ENCODE assay signal across 22 mouse cellular contexts in the genomic region with DNA sequence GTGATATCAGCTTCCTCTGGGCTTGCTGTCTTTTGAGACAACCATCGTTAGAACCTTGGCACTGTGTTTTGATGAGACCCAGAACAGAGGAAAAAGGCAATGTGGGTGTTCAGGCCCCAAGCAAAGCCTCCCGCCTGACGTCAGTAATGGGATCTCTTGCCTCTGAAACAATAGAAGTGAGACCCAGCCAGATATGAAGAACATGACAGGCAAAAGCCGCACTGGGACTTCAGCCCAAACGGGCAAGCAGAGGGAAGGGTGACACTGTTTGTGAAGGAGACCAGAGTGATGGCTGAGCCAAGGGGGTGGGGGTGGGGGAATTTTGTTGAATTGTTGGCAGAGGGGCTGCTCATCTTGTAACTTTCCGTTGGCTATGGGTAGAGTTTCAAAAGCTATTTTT. TPM values are rescaled to one million over a fixed set of nuclear protein-coding genes. Genes with fewer than 3 reads are reported as not detected.
DNase-seq lines count a peak whose midpoint lies in the region; ATAC-seq and TF ChIP-seq lines count a peak whose summit lies in the region.
"Had no signal": no experiment of that assay in that cellular context is flagged by ENCODE, and none has a peak within 500 bp of the region (broad histone marks: within the 10 kb centered on the region; RNA-seq: fewer than 3 reads in every experiment).

No protein-coding gene starts in this region.

- H3K9me3 ChIP-seq in heart, embryonic 15.5 days (replicated peaks) = no peaks in the 10 kb centered on the region
- H3K9me3 ChIP-seq in lung, embryonic 14.5 days (ENCODE audit: low read depth, low read length) = no peaks in the 10 kb centered on the region
- H3K9me3 ChIP-seq: embryonic facial prominence, embryonic 15.5 days; forebrain, embryonic 10.5 days; limb, embryonic 10.5 days had no signal

- 31% methylated on average over 6 of the region's 6 CpGs for WGBS in heart, embryonic 15.5 days
- WGBS in lung, embryonic 14.5 days = 30% methylated on average over 6 of the region's 6 CpGs
- 45% methylated on average over 6 of the region's 6 CpGs for WGBS in lung, adult 2 months

- no peak overlapping the region for H3K4me3 ChIP-seq in heart, embryonic 15.5 days
- H3K4me3 ChIP-seq in lung, embryonic 14.5 days (ENCODE audit: low read depth, low read length) = no peak overlapping the region
- no peak overlapping the region for H3K4me3 ChIP-seq in lung, adult 2 months (replicated peaks; ENCODE audit: extremely low read depth, low read depth, low read length)
- H3K4me3 ChIP-seq: embryonic facial prominence, embryonic 15.5 days; forebrain, embryonic 10.5 days; left cerebral cortex, adult 2 months; limb, embryonic 10.5 days had no signal

- no peak for DNase-seq in heart, adult 18-20 months
- peak; percentile 42 for DNase-seq in lung, embryonic 14.5 days
- no peak for DNase-seq in lung, adult 2 months
- peak; percentile 34 for DNase-seq in MN1 (ENCODE audit: low spot score)
- peak; percentile 57 for DNase-seq in lung, postnatal 10 days
- no peak for DNase-seq in left cerebral cortex, postnatal 25 days (ENCODE audit: low spot score in 2 of 2)
- DNase-seq: adrenal gland, postnatal 10 days; cerebellum, adult 11 months; cerebellum, postnatal 14 days; gastrocnemius, postnatal 10 days; heart, adult 11 months; heart, postnatal 36 days; layer of hippocampus, adult 9-11 months; liver, postnatal 0 days had no signal

- no peaks in the 10 kb centered on the region for H3K36me3 ChIP-seq in heart, embryonic 15.5 days
- H3K36me3 ChIP-seq in lung, embryonic 14.5 days (ENCODE audit: insufficient read depth) = no peaks in the 10 kb centered on the region
- H3K36me3 ChIP-seq: embryonic facial prominence, embryonic 15.5 days; forebrain, embryonic 10.5 days; limb, embryonic 10.5 days had no signal

- H3K27me3 ChIP-seq in heart, embryonic 15.5 days = no peaks in the 10 kb centered on the region
- no peaks in the 10 kb centered on the region for H3K27me3 ChIP-seq in lung, embryonic 14.5 days (ENCODE audit: insufficient read depth, low read length)
- H3K27me3 ChIP-seq: embryonic facial prominence, embryonic 15.5 days; Patski had no signal

- intact Hi-C loops in left cerebral cortex, postnatal 25 days (cut with DNase I) = no loop called here

- H3K9ac ChIP-seq in heart, embryonic 15.5 days = no peak overlapping the region
- H3K9ac ChIP-seq in lung, embryonic 14.5 days = no peak overlapping the region
- H3K9ac ChIP-seq: embryonic facial prominence, embryonic 15.5 days; liver, postnatal 0 days had no signal

- no peak for TF ChIP-seq POLR2A in lung, adult 2 months (IDR thresholded peaks at IDR 0.05; ENCODE audit: borderline replicate concordance, extremely low read depth, low read depth, low read length)

- H3K4me1 ChIP-seq in heart, embryonic 15.5 days (replicated peaks) = peaks cover 3% of the 10 kb centered on the region; the same call in 1 of the 2 replicates
- H3K4me1 ChIP-seq in lung, embryonic 14.5 days (ENCODE audit: insufficient read depth) = no peaks in the 10 kb centered on the region
- H3K4me1 ChIP-seq in lung, adult 2 months (ENCODE audit: control insufficient read depth, insufficient read depth, low read length) = no peaks in the 10 kb centered on the region
- H3K4me1 ChIP-seq: forebrain, embryonic 10.5 days; limb, embryonic 10.5 days had no signal

- H3K4me2 ChIP-seq in heart, embryonic 15.5 days = no peak overlapping the region
- no peak overlapping the region for H3K4me2 ChIP-seq in lung, embryonic 14.5 days
- H3K4me2 ChIP-seq: embryonic facial prominence, embryonic 15.5 days had no signal

- TF ChIP-seq CTCF in lung, embryonic 14.5 days (IDR thresholded peaks at IDR 0.05; ENCODE audit: low read depth) = no peak
- no peak for TF ChIP-seq CTCF in lung, adult 2 months (IDR thresholded peaks at IDR 0.05; ENCODE audit: insufficient read depth, low read length)

- ATAC-seq in heart, embryonic 15.5 days (replicated peaks; ENCODE audit: insufficient number of reproducible peaks, insufficient read depth, low FRiP score, low read depth) = 0 out of 2 replicates have a peak, but pooled peaks have one; percentile 37
- ATAC-seq in lung, embryonic 14.5 days (ENCODE audit: insufficient read depth) = no peak
- ATAC-seq: hindbrain, embryonic 16.5 days; intestine, postnatal 0 days; liver, postnatal 0 days; Patski had no signal

- no peak overlapping the region for H3K27ac ChIP-seq in heart, embryonic 15.5 days
- H3K27ac ChIP-seq in lung, embryonic 14.5 days (ENCODE audit: low read depth) = no peak overlapping the region
- H3K27ac ChIP-seq: embryonic facial prominence, embryonic 15.5 days; forebrain, embryonic 10.5 days; left cerebral cortex, adult 2 months; limb, embryonic 10.5 days had no signal

RNA-seq across cellular contexts. Expression of gene Ip6k2, which starts 26.2 kb away (rescaled TPM):
- polyA plus RNA-seq in heart, embryonic 15.5 days (2015; fragmentation: Nextera tagmentation; extraction: Ambion mirVana) = 28.8 and 36.3 TPM in 2 replicates
- 10 to 100 TPM; 16.7 to 24.8 TPM for total RNA-seq in heart, adult 18-20 months (2021)
- 88.1 and 90.4 TPM in 2 replicates for polyA plus RNA-seq in lung, embryonic 14.5 days (2014; fragmentation: Nextera tagmentation; extraction: Ambion mirVana)
- polyA plus RNA-seq in lung, adult 2 months (2012; rRNA removed) = 66.1 and 69.4 TPM in 2 replicates
- 100 to 1,000 TPM; 152 to 153 TPM for total RNA-seq in left cerebral cortex, postnatal 25 days (2021)

RNA-seq across cellular contexts. Expression of gene Nckipsd, which starts 50.8 kb away (rescaled TPM):
- polyA plus RNA-seq in heart, embryonic 15.5 days (2015; fragmentation: Nextera tagmentation; extraction: Ambion mirVana) = 9.7 and 14.5 TPM in 2 replicates
- total RNA-seq in heart, adult 18-20 months (2021) = 1 to 10 TPM; 8.6 to 9.6 TPM
- 11.3 and 14.4 TPM in 2 replicates for polyA plus RNA-seq in lung, embryonic 14.5 days (2014; fragmentation: Nextera tagmentation; extraction: Ambion mirVana)
- 34.1 and 42.9 TPM in 2 replicates for polyA plus RNA-seq in lung, adult 2 months (2012; rRNA removed)
- 10 to 100 TPM; 54.4 to 60.5 TPM for total RNA-seq in left cerebral cortex, postnatal 25 days (2021)

Comparison
In these comparisons a context has a peak if more than half of its experiments do, and no peak if none do; other contexts are left out.
1. DNase-seq: peak in lung, embryonic 14.5 days (single experiment), MN1 (single experiment) and lung, postnatal 10 days (single experiment); none in heart, adult 18-20 months (0 of 2), lung, adult 2 months (single experiment) and left cerebral cortex, postnatal 25 days (0 of 2).